Mouse (Mus musculus) lung, postnatal 4 days (tissue): ENCODE data around the gene Wwox.

Experiments
- DNase-seq, 2 experiments: peaks; one replicate each; pipeline ENCODE4 v3.0.0; 2021

Gene Wwox

GRCm38 (mm10) chr8:114878449-114879276 lies 439.2 kb downstream of the Wwox start:
- no peak for DNase-seq

GRCm38 (mm10) chr8:114879277-114879568 lies 439.8 kb downstream of the Wwox start:
- DNase-seq: no peak

GRCm38 (mm10) chr8:114879678-114880077 lies 440.2 kb downstream of the Wwox start:
- DNase-seq: no peak

GRCm38 (mm10) chr8:114880475-114881135 lies 441.1 kb downstream of the Wwox start:
- no peak for DNase-seq

GRCm38 (mm10) chr8:114881891-114882401 lies 442.5 kb downstream of the Wwox start:
- peak; percentile 48 to 74 for DNase-seq

DNA sequence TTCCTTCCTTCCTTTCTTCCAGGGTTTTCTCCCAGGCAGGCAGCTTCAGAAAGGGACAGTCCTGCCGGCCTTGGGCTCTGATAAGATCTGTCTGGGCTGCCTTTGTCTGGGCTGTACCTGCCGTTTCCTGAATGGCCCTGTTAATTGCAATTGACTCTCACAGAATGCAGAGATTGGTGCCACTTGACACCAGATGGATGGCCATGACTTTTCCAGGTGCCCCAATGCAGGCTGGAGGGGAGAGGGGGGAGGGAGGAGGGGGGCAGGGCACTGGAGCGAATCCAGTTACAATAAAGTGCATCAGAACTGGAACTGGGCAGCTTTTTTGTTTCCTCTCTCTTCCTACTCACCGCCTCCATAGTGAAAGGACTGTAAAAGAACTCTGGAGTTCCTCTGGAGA lies 443.0 kb downstream of the Wwox start:
- no peak for DNase-seq

DNA sequence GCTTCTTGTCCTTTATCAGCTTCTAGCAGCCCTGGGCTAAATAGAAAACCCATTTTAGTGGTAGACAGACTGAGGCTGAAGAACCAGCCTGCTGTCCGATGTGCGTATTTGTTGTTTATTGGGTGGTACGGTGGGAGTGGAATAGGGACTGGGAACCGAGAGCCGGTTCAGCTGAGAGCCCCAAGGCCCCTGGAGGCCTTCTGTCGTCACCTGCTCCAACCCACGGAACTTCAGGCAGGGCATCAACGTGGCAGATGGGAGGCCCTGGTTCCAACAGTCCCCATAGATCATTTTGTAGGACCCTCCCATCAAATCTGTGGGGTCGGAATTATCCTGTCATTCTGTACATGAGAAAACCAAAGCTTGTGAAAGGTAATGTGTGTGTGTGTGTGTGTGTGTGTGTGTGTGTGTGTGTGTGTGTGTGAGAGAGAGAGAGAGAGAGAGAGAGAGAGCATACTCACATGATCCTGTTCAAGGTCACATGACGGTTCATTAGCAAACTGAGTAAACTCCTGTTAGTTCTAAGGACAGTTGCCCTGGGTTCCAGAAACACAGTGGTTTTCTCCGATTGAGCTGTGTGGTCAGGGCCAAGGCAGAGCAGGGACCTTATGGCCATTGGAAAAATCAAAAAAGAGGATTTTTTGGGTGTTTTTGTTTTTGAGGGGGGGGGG lies 443.6 kb downstream of the Wwox start:
- no peak for DNase-seq

GRCm38 (mm10) chr8:114883967-114884366 lies 444.5 kb downstream of the Wwox start:
- peak in 1 of 2 experiments; percentile 16 for DNase-seq

GRCm38 (mm10) chr8:114885026-114885592 lies 445.7 kb downstream of the Wwox start:
- DNase-seq: peak in 1 of 2 experiments; percentile 18

GRCm38 (mm10) chr8:114888388-114888787 lies 448.9 kb downstream of the Wwox start:
- DNase-seq: no peak

DNA sequence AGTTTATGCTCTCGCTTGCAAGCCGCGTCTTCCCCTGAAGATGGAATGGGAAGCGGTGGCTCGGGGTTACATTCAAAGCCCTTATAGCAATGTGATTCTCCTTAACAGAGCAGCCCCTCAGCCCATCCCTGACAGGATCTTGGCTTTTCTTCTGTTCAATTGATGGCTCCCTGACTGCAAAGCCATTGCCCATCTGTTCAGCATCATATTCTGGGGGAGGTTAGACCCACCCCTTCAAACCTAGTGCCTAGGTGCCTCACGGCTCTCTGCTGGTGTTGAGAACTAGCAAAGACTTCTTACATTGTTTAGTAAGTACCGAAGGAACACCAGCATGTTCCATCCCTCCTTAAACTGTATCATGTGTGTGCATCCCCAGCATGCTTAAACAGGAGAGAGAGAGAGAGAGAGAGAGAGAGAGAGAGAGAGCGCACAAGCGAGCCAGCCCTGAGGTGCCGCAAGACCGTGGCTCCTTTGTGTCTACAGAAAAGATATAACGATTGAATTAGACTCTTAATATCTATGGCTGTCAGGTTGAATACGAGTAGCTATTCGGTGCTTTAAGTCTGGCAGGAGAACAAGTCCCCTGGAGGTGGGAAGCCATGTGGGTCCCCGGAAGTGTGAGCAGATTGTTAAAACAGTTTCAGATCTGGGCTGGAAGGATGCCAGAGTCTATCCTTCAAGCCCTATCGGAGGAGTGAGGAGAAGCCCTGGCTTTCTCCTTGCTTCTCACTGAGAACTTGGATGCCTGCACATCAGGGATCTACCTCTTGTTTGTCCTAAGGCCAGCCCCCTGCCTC lies 450.3 kb downstream of the Wwox start:
- DNase-seq: no peak

GRCm38 (mm10) chr8:114890478-114890877 lies 451.0 kb downstream of the Wwox start:
- no peak for DNase-seq

DNA sequence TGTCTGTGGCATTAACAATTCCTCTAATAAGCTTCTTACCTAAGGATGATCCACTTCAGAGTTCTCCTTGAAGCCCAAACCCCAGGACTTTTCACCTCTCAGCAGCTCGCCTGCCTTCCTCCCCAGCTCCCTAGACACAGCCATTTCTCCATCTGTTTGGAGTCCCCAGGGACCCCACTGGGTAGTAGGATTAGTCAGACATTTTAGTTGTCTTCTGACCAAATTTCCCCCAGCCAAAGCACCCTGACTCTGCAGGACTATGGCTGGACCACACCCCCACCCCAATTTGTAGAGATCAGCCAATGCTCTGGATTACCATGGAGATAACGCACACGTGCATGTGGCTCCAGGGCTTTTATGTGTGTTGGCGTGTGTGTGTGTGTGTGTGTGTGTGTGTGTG lies 451.8 kb downstream of the Wwox start:
- no peak for DNase-seq

DNA sequence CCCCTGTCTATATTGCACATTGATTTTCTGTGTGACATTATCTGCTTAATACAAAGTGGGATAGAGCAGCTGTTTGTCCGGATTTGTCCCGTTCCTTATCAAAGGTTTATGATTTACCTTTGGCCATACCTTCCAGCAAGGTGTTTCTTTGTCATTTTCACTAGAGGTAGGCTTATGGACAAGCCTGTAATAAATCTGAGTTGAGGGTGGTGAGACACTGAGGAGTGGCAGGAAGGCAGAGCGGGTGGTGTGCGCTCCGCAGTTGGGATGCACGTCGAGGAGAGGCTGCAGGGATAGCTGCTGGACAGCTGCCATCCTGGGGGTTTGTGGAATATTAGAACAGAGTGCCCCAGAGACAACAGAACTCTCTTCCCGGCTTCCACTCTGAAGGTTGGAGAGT lies 458.0 kb downstream of the Wwox start:
- DNase-seq: no peak

DNA sequence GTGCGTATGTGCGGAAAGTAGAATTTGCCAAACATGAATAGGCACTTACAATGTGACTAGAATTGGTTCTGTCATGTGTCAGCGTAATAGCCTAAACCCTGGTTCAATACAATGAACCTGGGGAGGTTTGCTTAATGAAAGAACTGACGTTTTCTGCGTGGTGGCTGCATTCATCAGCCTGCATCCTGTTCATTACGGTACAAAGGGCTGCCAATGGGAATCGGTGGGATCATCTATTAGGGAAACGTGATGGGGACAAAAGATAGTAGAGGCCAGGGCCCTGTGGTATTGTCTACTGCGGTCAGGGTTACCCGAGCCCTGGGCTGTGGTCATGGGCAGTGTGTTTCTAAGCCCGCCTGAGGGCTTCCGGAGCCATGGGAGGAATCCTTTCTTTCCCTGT lies 459.7 kb downstream of the Wwox start:
- DNase-seq: no peak

DNA sequence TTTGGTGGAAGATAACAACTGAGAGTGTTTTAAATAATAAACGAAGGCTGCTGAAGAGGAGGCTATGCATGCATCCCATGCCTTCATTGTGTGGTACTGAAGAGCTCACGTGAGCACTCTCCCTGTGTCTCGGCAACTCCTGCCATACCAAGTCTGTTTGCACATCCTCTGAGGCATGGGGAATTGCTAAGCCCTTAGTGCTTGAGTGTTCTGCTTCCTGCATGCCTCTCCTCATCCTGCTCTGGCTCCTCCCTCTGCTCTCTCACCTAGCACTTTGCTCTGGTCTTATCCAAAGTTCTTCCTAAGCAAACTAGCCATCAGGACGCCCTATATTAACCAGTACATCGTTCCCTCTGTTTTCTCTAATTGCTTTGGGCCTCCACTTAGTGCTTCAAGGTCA lies 463.1 kb downstream of the Wwox start:
- peak in 1 of 2 experiments; percentile 39 for DNase-seq

- DNase-seq: no peak
Measured at GRCm38 (mm10) chr8:114908086-114908485, 468.6 kb downstream of the Wwox start.

DNA sequence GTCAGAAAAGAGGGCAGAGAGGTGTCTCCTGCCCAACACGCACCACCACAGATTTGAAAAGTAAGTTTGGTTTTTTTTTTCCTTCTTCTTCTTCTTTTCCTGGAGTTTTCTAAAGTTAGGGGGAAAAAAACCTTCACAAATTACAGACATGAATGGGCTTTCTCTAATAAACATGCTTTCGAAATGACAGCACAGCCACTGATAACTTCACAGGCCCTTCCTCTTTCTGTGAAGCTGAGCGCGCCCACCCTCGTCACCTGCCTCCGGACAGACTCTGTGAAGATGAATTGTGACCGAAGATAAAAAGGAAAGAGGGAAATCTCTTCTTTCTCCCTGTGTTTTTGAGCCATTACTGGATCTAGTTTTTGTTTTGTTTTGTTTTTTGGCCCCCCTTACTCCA lies 469.1 kb downstream of the Wwox start:
- DNase-seq: no peak

DNA sequence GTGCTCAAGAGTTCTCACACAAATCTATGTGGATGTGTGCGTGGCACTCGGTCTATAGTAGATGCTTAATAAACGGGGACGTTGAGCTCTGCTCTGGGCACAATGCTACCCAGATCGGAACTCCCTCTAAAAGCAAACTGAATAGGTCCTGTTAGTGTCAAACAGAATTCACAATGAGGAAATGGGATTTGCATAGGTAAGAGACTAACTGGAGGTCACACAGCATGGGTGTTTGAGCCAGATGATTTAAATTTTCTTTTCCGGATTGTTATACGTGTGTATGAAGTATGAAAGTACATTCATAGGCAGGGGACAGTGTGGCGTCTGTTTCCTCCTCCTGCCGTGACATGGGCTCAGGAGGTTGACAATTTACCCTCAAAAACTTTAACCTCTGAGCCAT lies 469.7 kb downstream of the Wwox start:
- no peak for DNase-seq

DNA sequence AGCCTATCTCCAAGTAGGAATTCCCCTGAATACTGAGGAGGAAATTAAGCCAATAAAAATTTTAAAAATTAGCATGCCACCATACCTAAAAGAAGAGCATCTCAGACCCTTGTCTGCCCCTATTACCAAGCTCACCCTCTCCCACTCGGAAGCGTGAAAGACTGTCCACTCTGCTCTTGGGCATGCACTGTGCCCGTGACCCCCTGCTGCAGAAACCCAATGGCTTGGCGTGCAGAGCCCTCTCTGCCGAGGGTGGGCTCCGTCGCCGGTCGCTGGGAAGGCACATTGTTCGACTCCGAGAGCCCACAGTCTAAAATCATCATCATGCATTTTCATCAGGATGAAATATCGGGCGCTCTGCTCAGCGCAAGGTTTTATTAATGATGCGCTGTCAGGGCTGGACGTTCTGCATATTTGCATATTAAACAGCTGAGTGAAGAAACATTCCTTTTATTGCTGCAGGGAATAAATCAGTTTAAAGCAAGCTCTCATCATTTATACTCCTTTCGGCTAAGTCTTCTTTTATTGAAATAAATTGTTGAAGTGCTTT lies 471.7 kb downstream of the Wwox start:
- DNase-seq: no peak

DNA sequence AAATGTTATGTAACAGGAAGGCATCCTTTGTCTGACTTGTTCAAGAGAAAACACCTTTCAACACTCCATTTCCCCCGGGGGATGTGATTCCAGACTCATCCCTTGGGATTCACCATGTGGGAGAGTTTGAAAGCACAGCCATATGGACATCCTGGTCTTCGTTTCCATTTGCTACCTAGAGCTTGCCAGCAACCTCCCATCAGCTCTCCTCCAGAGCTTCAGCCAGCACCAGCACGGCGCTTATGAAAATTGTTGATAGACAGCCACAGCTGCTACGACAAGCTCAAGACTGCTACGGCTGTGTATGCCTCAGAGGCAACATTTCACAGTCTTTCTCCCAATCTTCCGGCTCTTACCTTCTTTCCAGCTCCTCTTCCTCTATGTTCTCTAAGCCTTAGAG lies 484.2 kb downstream of the Wwox start:
- no peak for DNase-seq

DNA sequence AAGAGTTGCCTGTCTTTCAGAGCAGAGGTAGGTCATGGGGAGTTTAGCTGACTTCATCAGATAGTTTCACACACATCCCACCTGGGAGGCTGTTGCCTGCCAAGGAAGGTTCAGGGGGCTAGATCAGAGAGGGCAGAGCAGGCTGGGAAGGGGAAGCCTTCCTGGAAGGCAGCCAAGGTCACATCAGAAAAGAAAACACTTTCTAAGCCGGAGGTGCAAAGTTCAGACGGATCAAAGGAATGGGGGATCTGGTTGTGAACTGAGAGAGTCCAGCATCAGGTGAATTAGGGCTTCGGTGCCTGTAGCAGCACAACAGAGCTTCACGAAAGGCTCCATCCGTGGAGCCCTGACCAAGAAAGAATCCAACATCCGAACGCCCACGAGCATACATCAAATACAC lies 488.0 kb downstream of the Wwox start:
- DNase-seq: no peak
